Comparison of ENCODE assay signal across 8 mouse cellular contexts in the genomic region with DNA sequence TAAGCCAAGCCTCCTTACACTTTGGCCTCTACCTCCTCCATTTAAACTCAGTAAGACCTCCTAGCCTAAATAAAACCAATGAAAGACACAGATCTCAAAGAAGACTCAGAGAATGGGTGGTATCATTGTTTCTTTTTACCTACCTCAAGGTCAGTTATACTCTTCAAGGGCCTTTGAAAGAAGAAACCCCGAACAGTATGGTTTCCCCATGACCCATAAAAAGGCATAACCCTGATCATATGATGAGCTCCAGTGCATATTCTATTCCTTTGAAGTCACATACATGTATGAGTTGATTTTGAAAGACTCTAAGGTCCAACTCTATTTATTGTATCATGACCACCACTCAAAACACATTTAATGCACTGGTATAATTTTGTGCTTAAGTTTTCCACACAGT. TPM values are rescaled to one million over a fixed set of nuclear protein-coding genes. Genes with fewer than 3 reads are reported as not detected.
DNase-seq lines count a peak whose midpoint lies in the region; ATAC-seq and TF ChIP-seq lines count a peak whose summit lies in the region.

Gene Ell2, plus strand, starts transcription at position 301 of the 400 bp plus-strand sequence.

- H3K27ac ChIP-seq in kidney, postnatal 0 days, result peak within 1 kb of the TSS; percentile 81
- H3K27ac ChIP-seq in neural tube, embryonic 12.5 days, result 0 out of 2 replicates have a peak within 1 kb of the TSS, but pooled peaks have one; percentile 10

- intact Hi-C loops in gastrocnemius, postnatal 36 days (cut with DNase I), result loop anchor here (5.0 to 10.0 kb wide), 3 partner anchors 36 to 318 kb away; no protein-coding TSS in a partner anchor

- no peaks in the 10 kb centered on the region for H3K4me1 ChIP-seq in kidney, postnatal 0 days (replicated peaks; ENCODE audit: insufficient read depth, low read length)
- no peaks in the 10 kb centered on the region for H3K4me1 ChIP-seq in neural tube, embryonic 12.5 days

- DNase-seq in kidney, postnatal 0 days (ENCODE audit: low spot score), result no peak
- no peak for DNase-seq in kidney, adult 9 months
- no peak for DNase-seq in adrenal gland, postnatal 4 days (ENCODE audit: low spot score in 2 of 2)
- DNase-seq in gastrocnemius, postnatal 36 days, result no peak
- DNase-seq in layer of hippocampus, postnatal 36 days, result no peak
- no peak for DNase-seq in cerebellum, adult 9-11 months
- DNase-seq in right cerebral cortex, postnatal 14 days, result no peak

- no peaks in the 10 kb centered on the region for H3K36me3 ChIP-seq in kidney, postnatal 0 days (ENCODE audit: insufficient read depth, low read length)
- H3K36me3 ChIP-seq in neural tube, embryonic 12.5 days, result no peaks in the 10 kb centered on the region

- peak within 1 kb of the TSS; percentile 83 for H3K4me2 ChIP-seq in kidney, postnatal 0 days (ENCODE audit: low read length)
- peak within 1 kb of the TSS; percentile 84 for H3K4me2 ChIP-seq in neural tube, embryonic 12.5 days (replicated peaks)

- H3K9me3 ChIP-seq in kidney, postnatal 0 days (replicated peaks; ENCODE audit: low read length), result no peaks in the 10 kb centered on the region
- H3K9me3 ChIP-seq in neural tube, embryonic 12.5 days, result no peaks in the 10 kb centered on the region

- H3K9ac ChIP-seq in kidney, postnatal 0 days (ENCODE audit: low read depth, low read length), result peak within 1 kb of the TSS; percentile 68
- H3K9ac ChIP-seq in neural tube, embryonic 12.5 days, result peak within 1 kb of the TSS; percentile 76

- 100% methylated on average over 1 of the region's 1 CpGs for WGBS in kidney, postnatal 0 days
- WGBS in neural tube, embryonic 12.5 days, result 95% methylated on average over 1 of the region's 1 CpGs

- H3K27me3 ChIP-seq in kidney, postnatal 0 days (ENCODE audit: insufficient read depth, low read length), result no peaks in the 10 kb centered on the region
- H3K27me3 ChIP-seq in neural tube, embryonic 12.5 days (replicated peaks), result peaks cover 6% of the 10 kb centered on the region; the same call in 1 of the 2 replicates

- TF ChIP-seq CTCF in kidney, postnatal 0 days (IDR thresholded peaks at IDR 0.05; ENCODE audit: low read depth), result no peak

- ATAC-seq in kidney, postnatal 0 days (replicated peaks; ENCODE audit: low FRiP score, low read depth), result no peak
- no peak for ATAC-seq in neural tube, embryonic 12.5 days (ENCODE audit: low FRiP score, low read depth)

- peak within 1 kb of the TSS; percentile 65 for H3K4me3 ChIP-seq in kidney, postnatal 0 days (replicated peaks; ENCODE audit: low read depth, low read length)
- peak within 1 kb of the TSS; percentile 73 for H3K4me3 ChIP-seq in neural tube, embryonic 12.5 days

RNA-seq across cellular contexts. Expression of gene Ell2, which starts in this region (rescaled TPM):
- 5.3 and 5.8 TPM in 2 replicates for polyA plus RNA-seq in kidney, postnatal 0 days (2015; fragmentation: Nextera tagmentation; extraction: Ambion mirVana)
- 10 to 100 TPM; 27.7 to 29.4 TPM for total RNA-seq in adrenal gland, postnatal 4 days (2021)
- 10 to 100 TPM; 24.4 to 34.0 TPM for total RNA-seq in gastrocnemius, postnatal 36 days (2021)
- 10 to 100 TPM; 32.9 to 34.6 TPM for total RNA-seq in layer of hippocampus, postnatal 36 days (2021)
- polyA plus RNA-seq in neural tube, embryonic 12.5 days (2016; fragmentation: Nextera tagmentation; extraction: Ambion mirVana), result 5.1 and 6.6 TPM in 2 replicates
